Mouse (Mus musculus): ENCODE measurements at regions not wholly inside any gene's neighbourhood (a gene's known extent, or its start where the extent isn't known, plus 50 kb on each side); places are given as distances from the start of the nearest gene placed in this dataset.
A peak's percentile ranks its signal among the peaks of the same experiment; 100 is the strongest.

DNA sequence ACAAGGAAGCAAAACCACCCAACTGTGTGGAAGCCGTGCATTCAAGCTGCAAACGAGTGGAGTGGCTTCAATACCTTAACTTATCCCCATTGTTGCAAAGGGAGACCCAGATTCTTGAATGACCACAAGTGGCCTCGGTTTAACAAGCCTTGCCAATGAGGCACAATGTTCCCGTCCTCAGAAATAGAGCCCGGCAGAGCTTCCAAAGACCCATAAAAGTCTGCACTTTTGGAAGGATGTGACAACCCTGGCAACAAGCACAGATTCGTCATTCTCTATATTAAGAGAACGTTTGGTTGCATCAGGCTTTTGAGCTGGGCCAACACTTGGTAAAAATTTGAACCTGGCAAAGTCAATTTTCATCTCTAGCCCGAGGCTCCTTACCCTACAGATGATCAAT lies 108.9 kb upstream of the Bcl6 start:
- no peak for ATAC-seq (replicated peaks in 1 of 2; ENCODE audit: insufficient read depth in 1 of 2, low FRiP score in 2 of 2, low TSS enrichment in 1 of 2, low read depth in 1 of 2, poor library complexity in 2 of 2, severe bottlenecking in 2 of 2)

DNA sequence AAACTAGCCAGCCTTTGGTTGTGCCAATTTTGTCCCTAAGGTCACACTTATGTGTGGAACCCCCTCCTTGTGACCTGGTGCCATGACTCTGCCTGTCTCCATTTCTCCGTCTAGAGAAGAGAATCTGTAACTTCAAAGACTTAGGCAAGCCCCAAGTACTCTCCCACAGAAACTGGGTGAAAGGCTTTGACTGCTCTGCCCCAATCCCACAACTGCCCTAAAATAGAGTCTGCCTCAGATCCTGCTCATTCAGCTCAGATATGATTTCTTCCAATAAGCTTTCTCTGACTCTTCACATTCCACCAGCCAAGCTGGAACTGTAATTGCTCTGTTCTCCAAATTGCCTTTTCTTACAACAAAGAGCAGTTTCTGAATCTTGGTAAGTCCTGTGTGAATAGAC lies 107.4 kb upstream of the Bcl6 start:
- ATAC-seq (replicated peaks in 1 of 2; ENCODE audit: insufficient read depth in 1 of 2, low FRiP score in 2 of 2, low TSS enrichment in 1 of 2, low read depth in 1 of 2, poor library complexity in 2 of 2, severe bottlenecking in 2 of 2), result no peak

DNA sequence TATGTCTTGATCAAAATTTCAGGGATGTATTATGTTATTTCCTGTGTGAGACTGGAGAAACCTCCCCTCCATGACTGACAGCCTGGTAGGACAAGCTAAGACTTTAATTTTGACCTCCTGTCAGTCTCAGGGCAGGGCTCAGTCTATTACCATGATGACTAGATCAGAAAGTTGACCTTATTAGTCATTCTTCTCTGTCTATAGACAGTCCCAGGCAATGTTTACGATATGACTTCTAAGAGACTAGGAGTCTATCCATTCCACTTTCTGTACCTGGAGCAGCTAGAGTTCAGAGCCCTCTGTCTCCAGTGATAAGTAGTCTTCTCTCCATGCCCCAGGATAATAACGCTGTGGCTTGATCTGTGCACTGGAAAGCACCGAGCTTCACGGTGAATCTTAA lies 107.0 kb upstream of the Bcl6 start:
- no peak for ATAC-seq (replicated peaks in 1 of 2; ENCODE audit: insufficient read depth in 1 of 2, low FRiP score in 2 of 2, low TSS enrichment in 1 of 2, low read depth in 1 of 2, poor library complexity in 2 of 2, severe bottlenecking in 2 of 2)

DNA sequence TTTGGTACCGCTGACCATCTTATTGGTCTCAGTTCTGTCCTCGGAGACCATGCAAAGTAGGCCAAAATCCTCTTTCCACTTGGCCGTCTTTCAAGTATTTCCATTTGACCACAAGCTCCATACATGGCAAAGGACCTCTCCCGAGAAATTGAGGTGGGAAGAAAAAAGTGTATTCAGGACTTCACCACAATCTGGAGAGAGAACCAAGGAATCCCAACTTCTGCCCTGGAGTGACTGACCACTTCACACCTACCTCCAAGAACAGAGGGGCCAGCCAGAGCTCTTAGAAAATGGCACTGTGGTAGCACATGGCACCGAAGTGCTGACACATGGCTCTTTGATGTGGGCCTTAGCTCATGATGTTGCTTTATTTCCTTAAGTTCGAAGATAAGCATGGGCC lies 105.9 kb upstream of the Bcl6 start:
- ATAC-seq (replicated peaks in 1 of 2; ENCODE audit: insufficient read depth in 1 of 2, low FRiP score in 2 of 2, low TSS enrichment in 1 of 2, low read depth in 1 of 2, poor library complexity in 2 of 2, severe bottlenecking in 2 of 2), result no peak

DNA sequence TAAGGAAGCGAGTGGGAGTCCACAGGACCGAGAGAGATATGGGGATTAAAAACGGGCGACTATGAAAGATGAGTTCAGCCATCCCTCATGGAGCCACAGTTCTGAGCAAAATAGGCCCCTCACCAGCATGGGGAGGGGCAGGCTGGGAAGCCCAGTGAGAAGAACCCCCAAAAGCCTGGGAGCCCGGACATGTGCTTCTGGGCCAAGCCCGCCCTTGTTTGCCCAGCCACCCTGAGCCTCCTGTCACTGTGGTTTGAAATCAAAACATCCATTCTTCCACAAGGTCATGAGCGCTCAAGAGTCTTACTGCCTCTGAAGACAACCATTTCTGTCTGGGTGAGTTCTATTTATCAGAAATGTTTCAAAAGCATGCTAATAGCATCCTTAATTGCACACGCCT lies 105.0 kb upstream of the Bcl6 start:
- no peak for ATAC-seq (replicated peaks in 1 of 2; ENCODE audit: insufficient read depth in 1 of 2, low FRiP score in 2 of 2, low TSS enrichment in 1 of 2, low read depth in 1 of 2, poor library complexity in 2 of 2, severe bottlenecking in 2 of 2)

DNA sequence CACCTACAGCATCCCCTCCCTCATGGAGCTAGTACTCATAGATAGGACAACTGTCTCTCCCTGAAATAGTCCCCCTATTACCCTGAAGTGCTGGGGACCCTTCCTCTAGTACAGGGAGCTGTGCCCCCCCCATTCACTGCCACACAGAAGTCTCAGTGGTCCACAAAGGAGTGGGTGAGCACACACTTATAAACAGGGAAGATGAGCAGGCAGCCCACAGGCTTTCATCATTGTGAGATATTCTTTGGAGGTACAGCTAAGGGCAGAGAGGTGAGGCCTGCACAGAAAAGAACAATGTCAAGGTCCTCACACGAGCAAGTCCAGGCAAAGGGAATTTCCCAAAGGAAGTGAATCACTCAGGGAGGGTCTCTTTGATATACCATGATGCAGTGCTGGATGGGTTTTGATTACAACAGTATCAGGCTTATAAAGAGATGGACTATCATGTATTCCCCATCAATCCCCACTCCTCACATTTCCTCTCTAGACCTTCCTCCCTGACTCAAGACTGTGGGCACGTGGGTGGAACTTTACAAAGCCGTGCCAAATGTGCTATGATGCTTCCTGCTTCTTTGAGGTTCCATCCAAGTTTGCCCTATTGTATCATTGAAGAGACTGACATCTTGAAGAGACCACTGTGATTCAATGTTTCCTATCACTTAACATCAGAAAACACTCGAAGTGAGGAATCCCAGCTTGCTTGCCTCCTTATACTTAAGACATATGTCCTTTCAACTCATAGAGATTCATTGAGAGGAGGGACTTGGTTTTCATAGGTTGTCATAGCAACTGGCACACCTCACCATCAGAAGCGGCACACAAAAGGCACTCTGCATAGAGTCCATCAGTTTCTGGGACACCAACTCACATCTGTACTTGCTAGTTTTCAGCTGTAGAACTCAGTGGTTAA lies 104.2 kb upstream of the Bcl6 start:
- ATAC-seq (replicated peaks in 1 of 2; ENCODE audit: insufficient read depth in 1 of 2, low FRiP score in 2 of 2, low TSS enrichment in 1 of 2, low read depth in 1 of 2, poor library complexity in 2 of 2, severe bottlenecking in 2 of 2), result no peak

DNA sequence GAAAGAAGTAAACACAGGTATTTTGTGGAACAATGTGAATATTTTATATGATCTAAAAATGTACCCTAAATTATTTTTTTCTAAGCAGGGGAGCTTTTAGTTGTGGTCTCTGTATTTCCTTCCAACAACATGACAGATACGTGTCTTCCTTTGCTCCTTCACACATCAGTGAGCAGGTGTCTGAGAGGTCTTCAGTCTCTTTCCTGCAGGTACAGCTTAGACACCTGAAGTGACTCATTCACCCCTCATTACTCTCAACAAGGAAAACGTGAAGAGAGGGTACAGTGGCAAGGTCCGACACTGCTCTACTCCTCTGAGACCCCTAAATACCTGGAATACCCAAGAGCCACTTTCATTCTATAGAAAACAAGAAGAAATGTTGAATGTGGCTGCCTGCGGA lies 103.5 kb upstream of the Bcl6 start:
- no peak for ATAC-seq (replicated peaks in 1 of 2; ENCODE audit: insufficient read depth in 1 of 2, low FRiP score in 2 of 2, low TSS enrichment in 1 of 2, low read depth in 1 of 2, poor library complexity in 2 of 2, severe bottlenecking in 2 of 2)

DNA sequence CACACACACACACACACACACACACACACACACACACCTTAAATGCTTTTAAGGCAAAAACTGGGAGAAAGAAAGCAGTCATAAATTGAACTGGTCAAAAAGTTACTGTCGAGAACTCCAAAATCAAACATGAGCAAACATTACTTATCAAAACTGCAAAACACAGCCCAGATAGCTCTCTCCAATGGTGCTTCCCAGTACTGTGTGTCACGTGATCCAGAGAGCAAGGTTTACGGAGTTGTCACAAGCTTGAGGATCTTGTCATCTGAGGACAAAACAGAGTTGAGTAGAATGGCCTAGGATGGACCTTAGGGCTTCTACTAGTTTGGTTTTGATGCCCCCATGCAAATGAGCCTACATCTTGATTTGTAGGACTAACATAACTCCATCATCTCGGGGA lies 102.3 kb upstream of the Bcl6 start:
- no peak for ATAC-seq (replicated peaks in 1 of 2; ENCODE audit: insufficient read depth in 1 of 2, low FRiP score in 2 of 2, low TSS enrichment in 1 of 2, low read depth in 1 of 2, poor library complexity in 2 of 2, severe bottlenecking in 2 of 2)

DNA sequence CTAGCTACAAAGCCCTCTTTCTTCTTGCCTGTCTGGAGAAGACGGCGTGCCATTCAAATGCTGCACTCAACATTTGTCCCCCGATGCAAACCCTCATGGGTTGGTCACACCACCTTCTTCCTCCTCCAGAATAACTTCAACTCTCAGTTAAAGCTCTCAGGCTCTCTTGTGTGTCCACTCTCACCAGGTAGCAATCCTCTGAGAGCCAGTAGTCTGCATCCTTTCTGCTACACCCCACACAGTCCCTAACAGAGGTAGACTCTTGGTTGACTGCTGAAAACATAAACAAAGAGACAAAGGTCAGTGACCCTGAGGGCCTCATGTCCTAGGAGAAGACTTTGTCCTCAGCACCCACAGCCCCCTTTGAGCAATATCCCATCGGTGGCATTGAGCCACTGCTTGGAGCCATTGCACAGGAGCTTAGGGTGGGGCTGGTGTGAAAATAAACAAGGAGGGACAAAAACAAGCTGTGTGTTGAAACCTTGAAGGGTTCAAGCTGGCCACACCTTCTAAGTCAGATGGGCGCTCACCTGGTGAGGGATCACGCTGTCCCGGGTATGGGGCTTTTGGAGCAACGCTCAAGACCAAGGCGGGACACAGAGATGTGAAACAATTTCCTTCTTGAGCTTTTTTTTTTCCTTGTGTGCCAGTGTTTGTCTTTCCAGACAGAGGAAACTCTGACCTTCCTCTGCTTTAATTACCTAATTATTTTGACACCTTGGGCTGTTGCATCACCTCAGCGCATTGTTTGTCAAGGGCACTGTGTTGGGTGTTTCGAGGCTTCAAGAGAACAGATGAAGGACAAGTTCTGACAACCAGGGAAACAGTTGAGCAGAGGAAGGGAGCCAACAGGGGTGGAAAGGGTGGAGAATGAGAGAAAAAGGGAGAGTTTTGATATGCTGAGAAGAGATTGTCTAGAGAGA lies 101.4 kb upstream of the Bcl6 start:
- ATAC-seq (replicated peaks in 1 of 2; ENCODE audit: insufficient read depth in 1 of 2, low FRiP score in 2 of 2, low TSS enrichment in 1 of 2, low read depth in 1 of 2, poor library complexity in 2 of 2, severe bottlenecking in 2 of 2), result peak; percentile 59 to 71; a peak in 2 of 4 replicates

DNA sequence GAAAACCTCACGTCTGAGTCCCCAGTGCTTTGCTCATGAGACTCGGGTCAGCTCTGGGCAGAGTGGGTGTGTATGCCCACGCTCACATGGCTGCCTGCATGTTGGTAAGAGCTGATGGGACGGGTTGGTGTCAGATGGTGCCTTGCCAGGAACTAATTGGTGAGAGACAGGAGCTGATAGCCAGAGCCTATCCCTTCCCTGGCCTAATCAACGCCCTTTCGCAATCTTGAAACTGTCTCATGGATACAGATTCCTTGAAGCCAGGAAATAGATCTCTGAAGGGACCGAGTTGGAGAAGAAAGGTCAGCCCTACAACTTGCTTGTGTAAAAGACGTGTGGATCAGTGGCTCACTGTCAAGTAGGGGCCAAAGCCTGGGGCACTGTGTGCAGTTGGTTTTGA lies 95.3 kb upstream of the Bcl6 start:
- ATAC-seq (replicated peaks in 1 of 2; ENCODE audit: insufficient read depth in 1 of 2, low FRiP score in 2 of 2, low TSS enrichment in 1 of 2, low read depth in 1 of 2, poor library complexity in 2 of 2, severe bottlenecking in 2 of 2), result no peak

DNA sequence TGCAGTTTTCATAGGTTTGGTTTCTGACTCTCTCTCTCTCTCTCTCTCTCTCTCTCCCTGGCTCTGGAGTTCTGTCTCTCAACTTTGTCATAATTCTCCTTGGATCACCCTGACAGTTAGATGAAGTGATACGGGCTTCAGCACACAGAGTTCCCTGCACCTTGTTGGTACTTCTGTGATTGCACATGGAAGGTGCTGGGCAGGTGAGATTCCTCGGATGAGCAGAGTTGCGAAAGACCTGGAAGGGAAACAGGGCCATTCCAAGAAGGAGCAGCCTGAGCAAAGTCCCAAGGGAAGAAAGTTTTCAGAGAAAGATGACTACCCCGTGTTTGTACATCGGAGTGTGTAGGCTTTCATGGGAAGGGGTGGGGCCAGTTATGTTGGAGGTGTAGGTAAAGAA lies 91.8 kb upstream of the Bcl6 start:
- no peak for ATAC-seq (replicated peaks in 1 of 2; ENCODE audit: insufficient read depth in 1 of 2, low FRiP score in 2 of 2, low TSS enrichment in 1 of 2, low read depth in 1 of 2, poor library complexity in 2 of 2, severe bottlenecking in 2 of 2)

DNA sequence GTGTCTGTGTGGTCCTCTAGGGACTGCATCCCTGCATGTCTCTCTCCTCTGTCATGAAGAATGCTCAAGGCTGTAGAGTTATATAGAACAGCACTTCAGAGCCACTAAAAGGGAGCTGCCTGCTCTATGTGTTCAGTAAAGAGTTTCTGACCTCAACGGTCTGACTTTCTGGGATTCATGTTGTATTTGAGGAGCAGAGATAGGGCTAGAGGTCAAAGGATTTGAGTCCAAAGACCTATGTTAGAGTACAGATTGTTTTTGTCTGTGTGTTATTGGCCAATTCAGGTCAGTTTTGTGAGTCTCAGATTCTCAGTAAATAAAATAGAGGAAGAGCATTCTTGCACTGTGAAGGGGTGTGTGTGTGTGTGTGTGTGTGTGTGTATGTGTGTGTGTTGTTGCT lies 90.0 kb upstream of the Bcl6 start:
- no peak for ATAC-seq (replicated peaks in 1 of 2; ENCODE audit: insufficient read depth in 1 of 2, low FRiP score in 2 of 2, low TSS enrichment in 1 of 2, low read depth in 1 of 2, poor library complexity in 2 of 2, severe bottlenecking in 2 of 2)

DNA sequence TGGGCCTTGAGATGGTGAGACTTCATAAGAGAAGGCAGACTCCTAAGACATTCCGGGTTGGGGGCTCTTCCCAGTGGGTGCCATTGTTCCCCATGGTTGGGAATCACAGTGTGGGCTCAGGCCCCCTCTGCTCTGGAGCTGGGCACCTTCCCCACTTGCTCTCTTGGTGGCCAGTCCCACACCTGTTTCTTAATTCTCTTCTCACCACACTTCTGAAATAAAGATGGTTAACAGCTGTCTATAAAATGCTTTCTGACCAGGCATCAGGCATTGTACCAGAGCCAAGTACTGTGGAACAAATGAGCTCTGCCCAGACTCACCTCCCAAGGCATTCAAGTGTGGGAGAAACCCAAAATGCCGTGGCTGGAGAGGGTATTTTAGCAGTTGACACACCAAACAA lies 88.8 kb upstream of the Bcl6 start:
- ATAC-seq (replicated peaks in 1 of 2; ENCODE audit: insufficient read depth in 1 of 2, low FRiP score in 2 of 2, low TSS enrichment in 1 of 2, low read depth in 1 of 2, poor library complexity in 2 of 2, severe bottlenecking in 2 of 2), result no peak

DNA sequence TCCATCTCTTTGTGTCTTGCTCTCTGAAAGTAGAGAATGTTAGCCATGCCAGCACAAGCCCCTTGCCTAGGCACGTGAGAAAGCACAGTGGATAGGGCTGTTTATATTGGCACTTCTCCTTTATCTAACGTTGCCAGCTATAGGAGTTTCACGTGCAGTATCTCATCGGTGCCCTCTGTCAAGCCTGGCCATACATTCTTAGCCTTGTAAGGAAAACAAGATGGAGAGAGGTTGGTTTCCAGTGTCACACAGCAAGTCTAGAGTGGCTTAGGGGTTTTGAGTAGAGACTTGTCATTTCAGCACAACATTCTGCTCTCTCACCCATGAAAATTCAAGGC lies 88.1 kb upstream of the Bcl6 start:
- ATAC-seq (replicated peaks in 1 of 2; ENCODE audit: insufficient read depth in 1 of 2, low FRiP score in 2 of 2, low TSS enrichment in 1 of 2, low read depth in 1 of 2, poor library complexity in 2 of 2, severe bottlenecking in 2 of 2), result peak in 1 of 2 experiments; percentile 14; a peak in 1 of 4 replicates

DNA sequence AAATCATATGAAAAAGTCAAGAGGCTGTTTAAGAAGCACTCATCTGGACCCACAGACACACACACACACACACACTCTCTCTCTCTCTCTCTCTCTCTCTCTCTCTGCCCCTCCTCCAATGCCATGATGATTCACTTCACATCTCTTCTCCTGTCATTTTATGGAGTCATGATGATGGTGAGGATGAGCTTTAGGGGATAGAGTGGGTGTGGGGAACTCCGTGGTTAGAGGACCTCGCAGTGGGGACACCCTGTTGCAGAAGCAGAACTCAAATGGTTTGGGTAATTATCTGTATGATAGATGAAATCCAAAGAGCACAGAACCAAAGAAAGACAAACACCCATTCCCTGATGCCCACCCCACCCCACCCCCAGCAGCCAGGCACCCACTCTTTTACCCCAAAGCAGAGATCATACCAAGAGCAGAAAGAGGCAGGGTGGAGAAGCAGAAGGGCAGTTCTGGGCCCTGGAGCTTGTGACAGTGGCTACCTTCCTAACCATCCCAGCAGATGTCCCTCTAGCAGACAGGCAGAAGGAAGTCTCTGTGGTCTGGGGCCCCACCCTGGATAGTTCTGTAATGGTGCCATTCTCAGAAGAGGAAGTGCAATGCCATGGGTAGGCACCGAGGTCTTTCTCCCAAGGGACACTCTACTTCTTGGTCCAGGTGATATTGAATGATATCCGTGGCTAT lies 87.6 kb upstream of the Bcl6 start:
- ATAC-seq (replicated peaks in 1 of 2; ENCODE audit: insufficient read depth in 1 of 2, low FRiP score in 2 of 2, low TSS enrichment in 1 of 2, low read depth in 1 of 2, poor library complexity in 2 of 2, severe bottlenecking in 2 of 2), result peak; percentile 60 to 89

DNA sequence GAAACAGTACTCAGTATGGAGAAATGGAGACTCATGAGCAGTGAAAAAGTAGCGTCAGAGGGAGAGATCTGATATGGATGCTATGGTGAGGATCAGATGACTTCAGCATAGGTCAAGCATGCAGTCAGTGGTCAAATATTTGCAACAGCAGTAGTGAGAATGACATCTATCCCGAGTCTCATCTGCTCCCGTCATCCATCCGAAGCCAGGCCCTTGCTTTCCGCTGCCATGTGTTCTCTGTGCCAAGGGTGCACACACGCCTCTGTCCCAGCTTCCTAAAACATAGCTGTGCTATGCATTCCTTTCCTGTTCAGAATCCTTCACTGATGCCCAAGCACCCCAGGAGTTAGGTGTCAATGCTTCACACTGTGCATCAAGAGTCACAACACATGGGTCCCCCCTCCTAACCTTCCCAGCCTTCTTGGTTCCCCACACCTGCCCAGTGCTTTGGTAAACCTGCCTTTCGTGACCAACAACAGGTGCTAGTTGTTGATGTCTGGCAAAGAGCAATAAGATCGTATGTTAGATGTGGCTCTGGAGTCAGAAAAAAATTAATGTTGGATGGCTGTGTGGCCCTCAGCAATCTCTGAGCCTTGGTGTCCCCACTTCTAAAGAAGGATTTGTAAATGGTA lies 85.1 kb upstream of the Bcl6 start:
- no peak for ATAC-seq (replicated peaks in 1 of 2; ENCODE audit: insufficient read depth in 1 of 2, low FRiP score in 2 of 2, low TSS enrichment in 1 of 2, low read depth in 1 of 2, poor library complexity in 2 of 2, severe bottlenecking in 2 of 2)

DNA sequence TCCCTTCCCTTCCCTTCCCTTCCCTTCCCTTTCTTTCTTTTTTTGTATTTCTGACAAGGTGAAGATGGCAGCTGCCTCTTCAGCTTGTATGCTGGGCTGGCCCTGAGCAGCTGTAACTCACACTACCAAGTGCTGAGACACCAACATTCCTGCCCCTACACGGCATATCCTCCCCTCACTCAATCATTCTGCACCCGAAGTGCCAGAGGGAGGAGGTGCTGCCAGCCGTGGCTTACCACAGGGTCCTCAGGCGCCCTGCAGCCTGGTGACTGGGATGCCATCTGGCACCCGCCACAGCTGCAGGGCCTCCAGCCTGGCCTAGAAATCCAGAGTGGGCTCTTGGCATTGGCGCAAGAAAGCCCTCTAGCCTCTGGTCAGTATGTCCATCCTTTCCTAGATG lies 84.4 kb upstream of the Bcl6 start:
- ATAC-seq (replicated peaks in 1 of 2; ENCODE audit: insufficient read depth in 1 of 2, low FRiP score in 2 of 2, low TSS enrichment in 1 of 2, low read depth in 1 of 2, poor library complexity in 2 of 2, severe bottlenecking in 2 of 2), result no peak

DNA sequence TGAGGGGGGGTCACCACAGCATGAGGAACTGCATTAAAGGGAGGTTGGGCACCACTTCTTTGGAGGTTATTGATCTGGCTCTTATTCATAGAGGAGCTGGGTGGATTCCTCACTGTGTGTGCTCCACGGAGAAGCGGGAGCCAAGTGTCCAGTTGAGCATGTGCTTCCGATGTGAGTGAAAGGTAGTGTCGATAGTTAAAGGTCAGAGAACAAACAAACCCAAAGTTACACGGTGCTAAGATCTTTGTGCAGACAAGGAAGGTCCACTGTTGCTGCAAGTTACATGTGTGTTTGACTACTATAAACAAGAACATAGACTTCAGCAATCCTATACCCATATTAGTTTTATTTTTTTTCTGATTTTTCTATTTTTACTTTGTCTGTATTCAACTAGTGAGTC lies 80.8 kb upstream of the Bcl6 start:
- no peak for ATAC-seq (replicated peaks in 1 of 2; ENCODE audit: insufficient read depth in 1 of 2, low FRiP score in 2 of 2, low TSS enrichment in 1 of 2, low read depth in 1 of 2, poor library complexity in 2 of 2, severe bottlenecking in 2 of 2)

Data from hematopoietic stem cell, adult 5-6 weeks (primary cell).